Mouse (Mus musculus): ENCODE measurements around the gene Mob1a.

- no peak for TF ChIP-seq MAX (IDR thresholded peaks at IDR 0.05; ENCODE audit: low read length)
- no peak for TF ChIP-seq RCOR1 (IDR thresholded peaks at IDR 0.05; ENCODE audit: low read depth, low read length)
Observed at GRCm38 (mm10) chr6:83350172-83350571, 24.4 kb downstream of the Mob1a start.

All from MEL (cell line).